Mouse (Mus musculus) bone marrow, adult 2 months (tissue): Measurements from ENCODE around the gene Nrg4.

Experiments
- CTCF ChIP-seq: fragments of 200-500 bp; IDR thresholded peaks from 2 replicates; pipeline ENCODE4 v1.5.1; 2011; ENCODE audit warnings: low read length, control low read depth; ENCODE audit not compliant: control insufficient read depth, insufficient read depth
- POLR2A ChIP-seq: fragments of 200-500 bp; IDR thresholded peaks from 2 replicates; pipeline ENCODE4 v1.6.1; 2011; ENCODE audit warnings: low read depth, mild to moderate bottlenecking, control low read depth, low read length, borderline replicate concordance; ENCODE audit not compliant: control insufficient read depth

DNA sequence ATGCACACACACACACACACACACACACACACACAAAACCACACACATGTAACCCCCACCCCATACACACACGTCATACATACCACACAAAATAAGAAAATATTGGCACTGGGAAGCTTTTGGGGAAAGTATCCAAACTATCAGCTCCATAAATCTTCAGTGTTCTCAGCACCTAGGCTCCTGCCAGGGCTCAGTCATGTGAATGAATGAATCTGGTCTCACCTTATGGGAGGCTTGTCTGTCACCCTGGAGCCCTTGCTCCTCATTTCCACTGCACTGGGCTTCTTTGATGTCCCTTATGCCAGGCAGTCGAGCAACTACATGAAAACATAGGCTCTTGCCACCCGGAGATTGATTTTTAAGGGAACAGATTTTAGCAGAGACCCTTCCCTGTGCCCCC lies 33.7 kb upstream of the Nrg4 start:
- TF ChIP-seq CTCF (no peak), POLR2A (no peak)
